Mouse (Mus musculus): ENCODE data around the gene Gimap5.

DNA sequence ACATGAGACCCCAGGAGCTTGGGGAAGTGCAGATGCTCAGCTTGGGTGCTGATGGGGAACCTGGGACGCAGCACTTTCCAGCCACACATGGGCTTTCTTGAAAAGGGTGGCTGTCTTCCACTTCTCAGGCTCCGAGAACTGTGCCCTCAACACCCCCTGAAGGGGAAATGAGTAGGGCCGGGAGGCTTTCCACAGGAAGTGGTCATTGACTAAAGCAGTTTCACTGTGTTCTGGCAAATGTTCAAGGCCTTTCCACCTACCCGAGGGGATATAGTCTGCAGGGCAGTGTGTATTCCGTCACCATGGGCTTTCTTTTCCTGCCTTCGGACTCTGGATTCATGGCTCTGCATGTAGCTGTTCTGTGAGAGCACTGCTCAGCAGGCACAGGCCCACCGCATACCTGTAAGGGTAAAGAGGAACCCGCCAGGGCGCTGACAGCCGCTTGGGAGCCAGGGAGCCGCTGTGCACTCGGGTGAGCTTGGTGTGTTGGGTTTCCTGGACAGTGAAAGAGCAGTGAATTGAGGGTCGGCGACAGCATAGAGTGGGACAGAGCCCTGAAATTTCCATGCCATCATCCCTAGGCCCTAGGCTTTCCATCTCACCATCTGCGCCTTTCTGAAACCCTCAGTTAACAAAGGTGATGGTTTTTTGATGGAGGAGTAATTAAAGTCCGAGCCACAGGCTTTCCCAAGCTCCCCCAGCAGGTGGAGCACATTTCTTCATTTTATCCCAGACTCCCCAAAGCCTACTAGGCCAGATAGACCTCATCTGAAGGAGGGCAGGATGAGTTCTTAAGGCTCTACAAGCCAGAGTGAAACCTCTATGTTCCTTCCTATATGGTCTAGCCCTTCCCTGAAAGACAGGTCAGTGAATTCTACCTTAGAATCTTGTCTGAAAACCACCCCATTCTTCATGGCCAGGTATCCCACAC, at the start of gene Gimap5:
- TF ChIP-seq CTCF (IDR thresholded peaks at IDR 0.05; ENCODE audit: low read depth) = peak; percentile 64
- 0 out of 2 replicates have a peak, but pooled peaks have one; percentile 17 for TF ChIP-seq EP300 (IDR thresholded peaks at IDR 0.05; ENCODE audit: low read depth)

Data from liver, postnatal 0 days (tissue).